Mouse (Mus musculus) cortical plate, adult 2 months (tissue): ENCODE results near the gene Ttc7b.

ENCODE experiments used
- CTCF ChIP-seq: fragments of 200-500 bp; IDR thresholded peaks from 2 replicates; pipeline ENCODE4 v1.5.1; 2011; ENCODE audit warnings: mild to moderate bottlenecking, control low read depth, low read length; ENCODE audit not compliant: insufficient read depth; ENCODE audit errors: extremely low read depth
- POLR2A ChIP-seq: fragments of 200-500 bp; IDR thresholded peaks from 2 replicates; pipeline ENCODE4 v1.6.1; 2011; ENCODE audit warnings: mild to moderate bottlenecking, low read length, control low read depth; ENCODE audit not compliant: insufficient read depth; ENCODE audit errors: extremely low read depth

DNA sequence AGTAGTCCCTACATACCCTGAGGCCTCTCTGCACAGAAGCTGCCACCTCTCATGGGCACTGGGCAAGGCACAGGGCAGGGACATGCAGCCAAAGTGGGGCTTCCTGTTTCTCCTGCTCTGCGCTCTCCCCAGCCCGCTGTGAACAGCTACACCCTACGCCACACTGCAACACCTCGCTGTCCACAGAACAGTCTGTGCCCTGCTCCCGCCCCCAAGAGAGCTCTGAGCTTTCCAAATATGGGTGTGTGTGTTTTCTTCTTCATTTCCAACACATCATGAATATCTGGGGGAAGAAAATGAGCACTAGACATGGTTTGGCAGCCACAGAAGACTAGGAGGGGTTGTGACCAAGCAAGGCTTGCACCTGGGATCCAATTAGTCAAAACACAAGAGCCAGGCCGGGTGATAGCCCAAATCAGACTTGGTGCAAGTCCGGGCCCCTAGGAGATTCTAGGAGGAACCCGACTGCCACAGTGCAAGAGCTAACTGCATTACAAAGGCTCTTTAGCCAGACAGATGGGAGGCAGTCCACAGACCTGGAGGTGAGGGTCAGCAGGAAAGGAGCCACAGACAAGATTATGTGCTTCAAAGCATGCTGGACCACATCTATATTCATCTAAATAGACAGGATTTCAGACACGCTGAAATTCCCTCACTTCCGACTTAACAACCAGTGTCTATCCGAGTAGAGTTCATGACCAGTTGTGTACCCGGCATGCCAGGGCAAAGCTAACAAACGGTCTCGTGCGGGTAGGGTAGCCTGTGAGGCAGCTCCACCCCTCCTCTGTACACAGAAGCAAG lies 39.8 kb downstream of the Ttc7b start:
- no peak for TF ChIP-seq CTCF
- TF ChIP-seq POLR2A, result no peak
